Mouse (Mus musculus) brown adipose tissue, adult 24 weeks (tissue): Measurements from ENCODE around the gene Smug1. TPM values are rescaled to one million over a fixed set of nuclear protein-coding genes. Genes with fewer than 3 reads are reported as not detected.

Experiments used
- H3K27ac ChIP-seq: fragments of 200-500 bp; replicated peaks from 2 replicates; pipeline ENCODE4 v1.5.1; 2012; ENCODE audit warnings: low read depth, mild to moderate bottlenecking, low read length
- H3K4me1 ChIP-seq: fragments of 200-500 bp; 2 replicates; pipeline ENCODE4 v1.6.1; 2012; ENCODE audit warnings: low read length, mixed read lengths; ENCODE audit not compliant: control insufficient read depth, insufficient read depth, insufficient read length
- H3K4me3 ChIP-seq: fragments of 200-500 bp; 2 replicates; pipeline ENCODE4 v1.5.1; 2012; ENCODE audit warnings: low read depth, mild to moderate bottlenecking, low read length, moderate library complexity; ENCODE audit not compliant: insufficient read depth
- polyA plus RNA-seq: library from polyadenylated mRNA; stranded (reverse); fragments of >200 nt; gene quantifications from 2 replicates; pipeline ENCODE4 v1.2.4, GENCODE M21; 2012; ENCODE audit not compliant: missing spikeins, insufficient read depth, insufficient read length

Smug1 gene
- polyA plus RNA-seq, 1 experiment: 6.3 TPM

DNA sequence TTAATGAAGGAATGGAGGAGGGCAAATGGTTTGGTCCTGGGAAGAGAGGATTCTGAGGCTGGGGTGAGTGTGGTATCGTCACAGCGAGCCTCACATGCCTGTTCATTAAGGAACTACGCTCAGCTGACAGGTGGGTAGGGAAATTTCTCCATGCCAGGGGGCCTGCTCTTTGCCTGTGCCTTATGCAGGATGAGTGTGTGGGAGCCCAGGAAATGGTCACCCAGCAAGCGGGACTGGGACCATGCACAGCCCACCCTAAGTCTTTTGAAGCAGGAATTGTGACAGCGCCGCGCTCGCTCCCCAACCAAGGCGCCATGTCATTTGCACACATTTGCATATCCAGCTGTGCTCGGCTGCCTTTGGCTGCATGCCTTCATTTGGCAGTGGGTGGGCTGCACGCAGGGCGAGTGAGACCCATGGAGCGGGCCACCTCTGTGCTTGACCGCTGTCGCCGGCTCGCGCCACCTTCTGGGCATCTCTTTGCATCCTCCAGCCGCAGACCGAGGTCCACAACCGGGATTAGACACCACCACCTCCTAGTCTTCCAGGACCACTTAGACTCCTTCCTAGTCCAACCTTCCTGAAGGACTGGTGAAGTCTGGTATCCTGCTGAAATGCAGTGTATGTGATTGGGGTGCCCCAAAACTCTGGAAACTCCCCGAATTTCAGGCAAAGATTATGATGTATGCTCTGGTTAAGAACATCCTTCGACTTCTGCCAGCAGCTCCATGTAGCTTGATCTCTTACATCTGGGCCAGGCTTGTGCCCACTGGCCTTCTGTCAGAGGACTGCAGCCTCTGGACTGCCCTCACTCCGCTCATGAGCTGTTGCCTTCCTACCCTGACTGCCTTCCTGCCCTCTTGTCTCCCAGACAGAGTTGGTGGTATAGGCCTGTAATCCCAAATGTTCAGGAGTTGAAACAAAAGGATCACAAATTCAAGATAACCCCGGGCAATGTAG is 17.0 kb upstream of the Smug1 start:
- H3K27ac ChIP-seq: no peak overlapping the region
- no peaks in the 10 kb centered on the region; the same call in 1 of the 2 replicates for H3K4me1 ChIP-seq
- no peak overlapping the region for H3K4me3 ChIP-seq

DNA sequence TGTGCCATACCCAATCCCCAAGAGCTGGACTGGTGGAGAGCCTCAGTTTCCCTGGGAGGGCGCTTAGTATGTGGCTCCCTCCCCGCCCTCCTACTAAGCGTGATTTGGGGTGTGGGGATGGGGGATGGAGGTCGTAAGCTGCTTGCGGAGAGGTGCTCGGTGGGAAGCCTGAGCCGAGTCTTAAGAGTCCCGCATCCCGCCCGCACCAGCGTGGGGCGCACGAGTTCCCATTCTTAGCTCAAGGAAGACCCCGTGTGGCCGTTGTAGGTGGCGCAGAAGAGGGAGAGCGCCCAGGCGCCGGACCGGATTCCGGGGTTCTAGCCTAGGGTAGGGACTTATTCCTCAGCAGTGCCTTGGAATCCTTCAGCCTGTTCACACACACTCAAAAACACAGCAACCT is 16.2 kb upstream of the Smug1 start:
- 0 out of 2 replicates have a peak overlapping the region, but pooled peaks have one; percentile 8 for H3K4me3 ChIP-seq
- H3K27ac ChIP-seq: no peak overlapping the region
- no peaks in the 10 kb centered on the region; the same call in 1 of the 2 replicates for H3K4me1 ChIP-seq

DNA sequence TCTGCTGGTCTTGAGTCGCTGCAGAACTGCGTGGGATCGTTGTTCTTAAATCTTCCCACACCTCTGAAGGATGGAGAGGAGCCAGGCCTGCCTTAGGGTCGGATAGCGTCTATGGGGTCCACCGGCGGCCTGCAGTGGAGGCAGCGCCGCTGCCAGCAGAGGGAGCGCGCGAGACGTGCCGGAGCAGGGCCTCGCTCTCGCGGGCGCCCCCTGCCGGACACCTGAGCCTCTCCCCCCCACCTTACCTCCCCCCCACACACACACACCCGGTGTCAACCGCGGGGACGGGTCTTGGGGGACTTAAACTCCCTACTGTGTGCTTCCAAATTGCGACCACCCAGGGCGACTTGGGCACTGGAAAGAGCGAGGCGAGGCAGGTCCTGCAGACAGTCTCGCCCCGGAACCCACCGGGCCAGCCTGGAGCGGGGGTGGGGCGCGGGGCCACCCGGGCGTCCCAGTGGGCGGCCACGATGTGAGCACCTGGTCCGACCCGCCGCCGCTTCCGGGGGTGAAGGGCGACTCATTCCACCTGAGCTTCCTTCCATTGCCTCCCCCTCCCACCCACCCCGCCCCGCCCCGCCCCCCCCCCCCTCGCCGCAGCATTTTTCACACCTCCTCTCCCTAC is 15.4 kb upstream of the Smug1 start:
- peak overlapping the region; percentile 51 for H3K4me3 ChIP-seq
- no peaks in the 10 kb centered on the region; the same call in 1 of the 2 replicates for H3K4me1 ChIP-seq
- no peak overlapping the region for H3K27ac ChIP-seq

DNA sequence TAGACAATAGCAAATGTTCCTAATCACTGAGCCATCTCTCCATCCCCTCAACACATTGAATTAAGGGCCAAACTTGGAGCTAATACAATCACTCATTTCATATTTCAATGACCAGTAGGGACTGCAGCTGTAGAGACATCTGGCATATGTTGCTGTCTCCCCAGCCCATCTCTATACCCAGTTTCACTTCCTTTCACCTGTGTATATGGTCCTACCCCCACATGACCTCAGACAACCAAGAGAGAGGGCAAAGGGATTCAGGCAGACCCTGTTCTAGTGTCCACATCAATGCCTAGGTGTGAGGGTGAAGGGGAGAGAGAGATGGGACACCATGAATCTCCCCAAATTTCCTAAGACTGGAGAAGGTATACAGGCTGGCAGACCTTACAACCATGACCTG is 13.5 kb upstream of the Smug1 start:
- no peak overlapping the region for H3K27ac ChIP-seq

DNA sequence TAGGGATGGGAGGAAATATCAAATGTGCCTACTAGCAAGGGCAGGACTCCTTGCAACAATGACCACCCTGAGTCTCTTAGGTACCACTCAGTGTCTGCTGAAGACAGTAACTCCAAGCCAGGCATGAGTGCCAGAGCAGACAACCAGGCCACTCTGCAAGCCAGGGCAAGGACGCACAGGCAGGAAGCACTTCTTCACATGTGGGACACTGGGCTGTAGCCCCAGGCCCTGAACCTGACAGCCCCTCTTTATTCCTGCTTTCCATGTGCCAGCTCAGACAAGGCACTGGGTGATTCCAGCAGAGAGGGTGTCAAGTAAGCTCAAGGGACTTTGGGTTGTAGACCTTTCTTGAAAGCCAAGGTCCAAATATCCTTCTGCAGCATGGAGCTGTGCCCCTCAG is 11.9 kb upstream of the Smug1 start:
- Histone ChIP-seq H3K4me1 (no peaks in the 10 kb centered on the region; the same call in 1 of the 2 replicates), H3K4me3 (no peak overlapping the region), H3K27ac (no peak overlapping the region)

More for the DNA sequence above, 13.5 kb upstream of the Smug1 start:
- Histone ChIP-seq H3K4me3 (no peak overlapping the region), H3K4me1 (no peaks in the 10 kb centered on the region; the same call in 1 of the 2 replicates)

DNA sequence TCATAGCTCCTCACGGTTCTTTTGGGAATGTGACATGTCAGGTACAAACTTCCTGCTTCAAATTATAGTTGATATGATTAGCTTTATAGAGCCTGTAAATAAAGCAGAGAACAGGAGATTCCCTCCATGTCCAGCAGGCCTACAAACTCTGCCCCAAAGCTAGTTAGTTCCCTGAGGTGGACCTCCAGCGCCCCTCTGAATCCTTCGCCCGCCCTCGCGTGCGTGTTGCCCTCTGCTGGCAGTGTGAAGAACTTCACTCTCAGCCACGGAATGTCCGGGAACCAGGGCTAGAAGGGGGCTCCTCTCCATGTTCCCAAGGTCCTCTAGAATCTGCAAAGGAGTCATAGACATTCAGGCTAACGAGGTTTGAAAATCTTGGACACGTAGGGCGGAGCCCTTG is 11.2 kb upstream of the Smug1 start:
- Histone ChIP-seq H3K27ac (no peak overlapping the region), H3K4me1 (no peaks in the 10 kb centered on the region; the same call in 1 of the 2 replicates), H3K4me3 (no peak overlapping the region)

DNA sequence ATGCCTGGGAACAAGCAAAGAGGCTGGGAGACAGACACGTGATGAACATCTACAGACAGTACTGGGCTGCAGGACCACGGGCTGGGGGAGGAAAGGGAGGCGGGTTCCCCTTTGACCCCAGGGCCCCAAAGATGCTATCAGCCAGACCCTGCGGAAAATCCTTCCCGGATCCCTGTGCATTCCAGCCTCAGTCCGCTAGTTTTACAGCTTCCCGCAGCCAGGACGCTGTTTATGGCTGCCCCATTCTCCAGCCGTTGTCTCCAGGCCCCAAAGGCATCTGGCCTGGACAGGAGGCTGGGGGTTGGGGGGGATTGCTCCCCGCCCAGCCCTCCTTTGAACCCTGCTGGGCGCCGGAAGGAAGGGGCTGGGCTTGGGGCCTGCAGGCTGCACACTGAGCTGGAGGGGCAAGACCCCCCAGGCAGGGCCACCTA is 10.7 kb upstream of the Smug1 start:
- no peaks in the 10 kb centered on the region for H3K4me1 ChIP-seq
- H3K27ac ChIP-seq: no peak overlapping the region
- H3K4me3 ChIP-seq: no peak overlapping the region

DNA sequence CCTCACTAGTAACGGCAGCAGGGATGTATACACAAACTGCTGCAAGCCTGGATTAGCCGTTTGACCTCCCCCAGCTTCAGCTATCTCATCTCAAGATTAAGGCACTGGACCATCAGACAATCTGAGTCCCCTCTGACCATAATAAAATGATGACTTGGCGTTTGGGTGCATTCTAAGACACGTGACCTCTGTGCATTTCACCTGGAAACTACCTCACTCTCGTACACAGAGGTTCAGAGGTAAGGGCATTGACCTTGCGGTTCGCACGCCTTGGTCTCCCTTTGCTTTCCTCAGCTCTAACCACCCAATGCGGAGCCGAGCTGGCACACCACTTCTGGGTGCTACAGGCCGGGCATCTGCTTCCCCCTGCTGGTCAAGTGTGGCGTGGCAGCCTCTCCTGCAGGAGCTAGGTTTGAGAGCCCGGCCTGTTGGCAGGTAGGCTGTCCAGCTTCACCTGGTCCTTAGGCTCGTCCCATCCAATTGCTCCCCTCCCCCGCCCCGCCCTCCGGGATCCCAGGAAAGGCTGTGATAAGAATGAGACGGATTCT is 10.1 kb upstream of the Smug1 start:
- Histone ChIP-seq H3K4me1 (no peaks in the 10 kb centered on the region), H3K27ac (no peak overlapping the region), H3K4me3 (no peak overlapping the region)

DNA sequence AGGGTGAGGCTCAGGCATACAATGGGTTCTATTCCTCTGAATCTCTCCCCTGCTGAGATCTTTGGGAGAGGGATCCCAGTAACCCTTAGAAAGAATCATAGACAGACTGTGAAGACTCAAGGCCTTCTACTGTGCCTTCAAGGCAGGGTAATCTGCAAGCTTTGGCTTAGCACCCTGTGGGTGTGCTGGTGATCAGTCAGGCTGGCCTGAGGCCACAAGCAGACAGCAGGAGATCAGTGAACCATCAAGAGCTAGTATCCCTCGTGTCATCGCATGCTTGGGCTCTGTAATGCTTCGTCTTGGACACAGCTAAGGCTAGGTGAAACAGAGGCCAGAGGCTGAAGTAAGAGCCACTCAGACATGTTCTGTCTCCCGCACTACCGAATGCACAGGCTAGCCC is 6.4 kb upstream of the Smug1 start:
- Histone ChIP-seq H3K4me3 (no peak overlapping the region), H3K4me1 (no peaks in the 10 kb centered on the region), H3K27ac (no peak overlapping the region)

DNA sequence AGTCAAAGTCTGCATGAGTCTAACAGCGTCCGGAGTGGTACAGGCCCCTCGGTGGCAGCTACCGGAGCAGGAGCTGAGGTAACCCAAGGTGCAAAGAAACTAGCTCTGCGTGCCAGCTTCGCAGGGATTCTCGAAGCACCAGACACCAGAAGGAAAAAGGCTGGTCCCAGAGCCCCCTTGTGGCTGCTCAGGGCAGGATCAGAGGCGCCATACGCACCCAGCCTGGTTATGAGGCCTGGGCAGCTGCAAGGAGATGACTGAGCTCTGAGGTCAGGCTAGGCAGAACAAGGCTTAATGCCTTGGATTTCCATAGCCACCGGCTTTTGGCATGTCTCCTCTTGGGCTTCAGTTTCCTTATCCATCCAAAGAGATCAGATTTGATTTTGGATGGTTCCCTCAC is 5.6 kb upstream of the Smug1 start:
- H3K27ac ChIP-seq: no peak overlapping the region
- H3K4me3 ChIP-seq: no peak overlapping the region
- no peaks in the 10 kb centered on the region for H3K4me1 ChIP-seq

DNA sequence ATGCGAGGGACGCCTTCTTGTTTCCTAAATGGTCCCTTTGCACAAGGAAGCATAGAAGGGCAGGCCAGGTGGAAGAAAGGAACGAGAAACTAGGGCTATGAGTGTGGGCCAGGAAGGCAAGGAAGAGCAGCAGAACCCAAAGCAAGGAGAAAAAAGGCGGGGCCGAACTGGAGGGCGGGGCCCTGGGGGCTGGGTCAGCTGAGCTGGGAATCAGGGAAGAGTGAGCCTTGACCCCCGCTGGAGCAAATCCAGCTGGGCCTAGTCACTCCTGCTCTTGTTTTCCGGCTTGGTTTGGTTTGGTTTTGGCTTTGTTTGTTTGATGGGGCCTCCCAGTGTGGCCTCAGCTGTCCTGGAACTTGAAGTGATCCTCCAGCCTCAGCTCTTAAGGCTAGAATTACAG is 4.4 kb upstream of the Smug1 start:
- H3K27ac ChIP-seq: no peak overlapping the region
- no peak overlapping the region for H3K4me3 ChIP-seq
- no peaks in the 10 kb centered on the region for H3K4me1 ChIP-seq

DNA sequence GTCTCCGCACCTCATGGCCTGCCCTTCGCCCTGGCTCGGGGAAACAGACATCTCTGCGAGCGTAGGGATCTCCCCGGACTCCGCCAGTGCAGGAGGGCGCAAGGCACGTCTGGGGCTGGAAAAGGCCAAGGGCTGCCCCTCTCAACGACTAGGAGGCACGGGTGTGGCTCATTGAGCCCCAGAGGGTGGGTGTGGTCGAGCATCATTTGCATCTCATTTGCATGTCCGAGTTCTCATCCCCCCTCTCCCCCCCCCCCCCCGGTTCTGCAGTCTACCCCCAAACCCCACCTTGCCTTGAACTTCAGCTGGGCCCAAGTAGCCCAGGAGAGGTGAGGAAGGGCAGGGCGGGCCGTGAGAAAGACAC is 3.4 kb upstream of the Smug1 start:
- Histone ChIP-seq H3K4me3 (peak overlapping the region; percentile 62; the same call in 1 of the 2 replicates), H3K27ac (no peak overlapping the region), H3K4me1 (no peaks in the 10 kb centered on the region)

DNA sequence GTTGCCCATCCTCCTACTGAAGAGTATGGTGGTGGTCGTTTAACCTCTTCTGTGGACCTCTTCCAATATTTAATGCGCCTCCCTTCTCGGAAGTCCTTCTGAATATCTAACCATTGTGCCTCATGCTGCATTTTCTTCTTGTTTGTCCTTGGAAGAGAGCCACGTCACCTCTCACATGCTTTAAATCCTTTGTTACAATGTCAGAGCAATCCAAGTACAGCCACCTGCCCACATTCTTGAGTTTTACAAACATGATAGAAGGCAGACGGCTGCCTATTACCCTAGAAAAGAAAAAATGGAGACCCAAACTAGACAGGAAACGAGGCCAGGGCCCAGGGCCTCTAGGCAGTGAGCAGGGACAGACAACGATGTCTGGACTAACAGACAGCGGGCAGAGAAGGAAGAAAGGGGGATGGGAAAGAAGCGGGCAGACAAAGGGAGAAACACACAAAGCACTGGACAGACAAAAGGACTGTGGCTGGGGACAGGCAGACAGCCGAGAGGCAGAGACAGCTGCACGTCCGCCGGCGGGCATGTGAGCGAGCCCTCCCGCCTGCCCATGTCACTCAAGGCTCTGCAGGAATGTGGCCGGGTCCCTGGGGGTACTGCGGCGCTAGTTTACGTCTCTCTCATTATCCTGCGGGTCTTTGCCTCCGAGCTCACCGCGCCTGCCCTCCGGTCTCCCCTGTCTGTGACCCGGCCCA is 2.9 kb upstream of the Smug1 start:
- no peaks in the 10 kb centered on the region for H3K4me1 ChIP-seq
- peak overlapping the region; percentile 62 for H3K4me3 ChIP-seq
- no peak overlapping the region for H3K27ac ChIP-seq

DNA sequence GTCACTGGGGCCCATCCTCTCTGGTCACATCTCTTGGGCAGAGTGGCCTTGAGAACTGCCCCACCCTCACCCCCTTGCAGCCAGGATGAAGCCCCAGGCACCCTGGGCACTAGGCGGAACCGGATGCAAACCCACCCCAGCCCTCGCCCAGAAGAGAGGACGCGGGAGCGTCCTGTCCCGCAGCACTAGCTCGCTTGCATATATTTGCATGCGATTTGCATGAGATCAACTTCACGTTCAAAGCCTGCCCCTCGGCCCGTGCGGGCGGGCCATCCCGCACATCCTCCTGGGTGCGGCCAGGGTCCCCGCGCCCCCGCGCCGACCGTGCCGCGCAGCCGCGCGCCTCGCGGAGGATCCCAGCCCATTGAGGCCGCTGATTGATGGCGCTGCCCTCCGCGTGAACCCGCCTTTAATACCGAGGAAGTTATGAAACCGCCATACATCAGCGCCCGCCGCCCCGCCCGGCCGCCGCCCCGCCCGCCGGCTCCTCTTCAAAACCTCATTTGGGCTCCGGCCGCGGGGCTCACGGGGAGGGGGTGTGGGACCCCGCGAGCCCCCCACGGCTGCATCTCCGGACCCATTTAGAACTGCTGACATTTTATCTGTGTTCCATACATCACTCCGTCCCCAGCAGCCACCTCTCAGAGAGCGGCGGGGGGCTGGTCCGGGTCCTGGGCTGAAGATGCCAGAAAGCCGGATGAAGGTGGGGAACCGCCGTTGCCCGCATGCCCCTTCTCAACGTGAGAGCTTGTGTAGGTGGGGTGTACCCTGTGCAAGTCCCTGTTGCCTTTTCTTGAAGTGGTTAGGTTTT is 2.1 kb upstream of the Smug1 start:
- Histone ChIP-seq H3K27ac (no peak overlapping the region), H3K4me1 (no peaks in the 10 kb centered on the region), H3K4me3 (peak overlapping the region; percentile 62)
